Comparison of ENCODE assay signal across 11 mouse cellular contexts in the genomic region with DNA sequence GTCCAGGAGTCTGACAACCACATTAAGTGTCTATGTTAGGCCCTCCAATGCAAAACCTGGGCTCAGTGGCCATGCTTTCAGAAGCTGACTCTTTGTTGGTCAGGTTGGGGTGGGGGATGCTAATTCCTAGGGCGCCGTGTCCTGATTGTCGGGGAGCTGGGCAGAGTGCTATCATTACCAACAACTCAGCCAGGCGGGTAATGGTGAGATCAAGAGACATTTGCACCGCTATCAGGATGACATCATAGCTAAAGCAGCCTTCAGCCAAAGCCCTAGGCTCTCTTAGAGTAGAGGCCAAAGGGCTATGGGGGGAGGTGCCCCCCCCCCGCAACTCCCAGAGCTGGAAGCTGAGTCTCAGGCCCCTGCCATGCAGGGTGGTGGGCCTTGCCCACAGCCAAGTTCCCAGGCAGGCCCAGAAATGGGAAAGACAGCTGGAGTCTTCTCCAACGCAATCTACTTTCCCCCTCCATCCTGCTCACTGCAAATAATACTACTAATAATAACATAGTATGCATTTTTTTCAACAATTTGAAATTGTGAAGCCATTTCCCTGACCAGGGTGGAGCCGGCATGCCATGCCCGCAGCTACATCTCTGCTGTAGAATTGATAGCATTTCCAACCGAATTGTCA. TPM values are rescaled to one million over a fixed set of nuclear protein-coding genes. Genes with fewer than 3 reads are reported as not detected.
DNase-seq lines count a peak whose midpoint lies in the region; ATAC-seq and TF ChIP-seq lines count a peak whose summit lies in the region.
"Had no signal": no experiment of that assay in that cellular context is flagged by ENCODE, and none has a peak within 500 bp of the region (broad histone marks: within the 10 kb centered on the region; RNA-seq: fewer than 3 reads in every experiment).

No protein-coding gene starts in this region.

- peaks cover 7% of the 10 kb centered on the region for H3K4me1 ChIP-seq in heart, embryonic 16.5 days (ENCODE audit: control insufficient read depth, insufficient read depth, low read length)
- H3K4me1 ChIP-seq in embryonic facial prominence, embryonic 12.5 days: peaks cover 29% of the 10 kb centered on the region
- peaks cover 5% of the 10 kb centered on the region; the same call in 1 of the 2 replicates for H3K4me1 ChIP-seq in hindbrain, postnatal 0 days (ENCODE audit: insufficient read depth, low read length)
- peaks cover 29% of the 10 kb centered on the region for H3K4me1 ChIP-seq in neural tube, embryonic 12.5 days

- peak overlapping the region; percentile 71 for H3K4me3 ChIP-seq in heart, embryonic 16.5 days (ENCODE audit: low read length)
- peak overlapping the region; percentile 49 for H3K4me3 ChIP-seq in embryonic facial prominence, embryonic 12.5 days
- H3K4me3 ChIP-seq in hindbrain, postnatal 0 days (ENCODE audit: low read length): peak overlapping the region; percentile 67
- peak overlapping the region; percentile 60 for H3K4me3 ChIP-seq in neural tube, embryonic 12.5 days
- H3K4me3 ChIP-seq: erythroblast, embryonic 14.5 days had no signal

- intact Hi-C loops in left cerebral cortex, postnatal 36 days (cut with DNase I): no loop called here

- no peaks in the 10 kb centered on the region for H3K36me3 ChIP-seq in heart, embryonic 16.5 days (ENCODE audit: control insufficient read depth, insufficient read depth)
- H3K36me3 ChIP-seq in embryonic facial prominence, embryonic 12.5 days: no peaks in the 10 kb centered on the region
- no peaks in the 10 kb centered on the region for H3K36me3 ChIP-seq in hindbrain, postnatal 0 days (ENCODE audit: insufficient read depth, low read length)
- no peaks in the 10 kb centered on the region for H3K36me3 ChIP-seq in neural tube, embryonic 12.5 days

- WGBS in heart, embryonic 16.5 days: 12% methylated on average over 10 of the region's 10 CpGs
- WGBS in embryonic facial prominence, embryonic 12.5 days: 6% methylated on average over 10 of the region's 10 CpGs
- 15% methylated on average over 10 of the region's 10 CpGs for WGBS in hindbrain, postnatal 0 days
- WGBS in neural tube, embryonic 12.5 days: 7% methylated on average over 10 of the region's 10 CpGs

- no peak for TF ChIP-seq CTCF in hindbrain, postnatal 0 days (IDR thresholded peaks at IDR 0.05; ENCODE audit: low read depth)

- no peaks in the 10 kb centered on the region for H3K9me3 ChIP-seq in heart, embryonic 16.5 days (replicated peaks; ENCODE audit: control insufficient read depth, low read length)
- H3K9me3 ChIP-seq in embryonic facial prominence, embryonic 12.5 days: no peaks in the 10 kb centered on the region
- no peaks in the 10 kb centered on the region for H3K9me3 ChIP-seq in hindbrain, postnatal 0 days (ENCODE audit: low read length)
- no peaks in the 10 kb centered on the region for H3K9me3 ChIP-seq in neural tube, embryonic 12.5 days

- no peak overlapping the region for H3K27ac ChIP-seq in heart, embryonic 16.5 days (ENCODE audit: low read length)
- H3K27ac ChIP-seq in embryonic facial prominence, embryonic 12.5 days: no peak overlapping the region
- peak overlapping the region; percentile 81; the same call in 1 of the 2 replicates for H3K27ac ChIP-seq in hindbrain, postnatal 0 days
- no peak overlapping the region for H3K27ac ChIP-seq in neural tube, embryonic 12.5 days

- no peak for ATAC-seq in heart, embryonic 16.5 days (replicated peaks; ENCODE audit: extremely low read depth, insufficient read depth, low FRiP score)
- no peak for ATAC-seq in embryonic facial prominence, embryonic 12.5 days (ENCODE audit: insufficient number of reproducible peaks, insufficient read depth, low FRiP score, low TSS enrichment)
- no peak for ATAC-seq in hindbrain, postnatal 0 days
- no peak for ATAC-seq in neural tube, embryonic 12.5 days (ENCODE audit: low FRiP score, low read depth)

- peaks cover 37% of the 10 kb centered on the region for H3K27me3 ChIP-seq in heart, embryonic 16.5 days (ENCODE audit: control insufficient read depth, insufficient read depth, low read length)
- H3K27me3 ChIP-seq in embryonic facial prominence, embryonic 12.5 days: peaks cover 28% of the 10 kb centered on the region
- H3K27me3 ChIP-seq in hindbrain, postnatal 0 days (ENCODE audit: insufficient read depth, low read length): no peaks in the 10 kb centered on the region
- H3K27me3 ChIP-seq in neural tube, embryonic 12.5 days (replicated peaks): no peaks in the 10 kb centered on the region
- H3K27me3 ChIP-seq: CH12.LX had no signal

- no peak for DNase-seq in heart, postnatal 4 days
- no peak for DNase-seq in hindbrain, postnatal 0 days (ENCODE audit: low spot score)
- no peak for DNase-seq in thymus, postnatal 4 days
- DNase-seq in adipocyte (ENCODE audit: low spot score): no peak
- no peak for DNase-seq in left cerebral cortex, postnatal 36 days (ENCODE audit: low spot score in 2 of 2)
- DNase-seq: thymus, postnatal 36 days had no signal

- peak overlapping the region; percentile 96 for H3K4me2 ChIP-seq in heart, embryonic 16.5 days (ENCODE audit: low read depth, low read length)
- H3K4me2 ChIP-seq in embryonic facial prominence, embryonic 12.5 days (replicated peaks): peak overlapping the region; percentile 94
- H3K4me2 ChIP-seq in hindbrain, postnatal 0 days (ENCODE audit: low read depth, low read length): peak overlapping the region; percentile 96
- H3K4me2 ChIP-seq in neural tube, embryonic 12.5 days (replicated peaks): peak overlapping the region; percentile 92

- peak overlapping the region; percentile 42 for H3K9ac ChIP-seq in heart, embryonic 16.5 days (ENCODE audit: low read length)
- peak overlapping the region; percentile 56 for H3K9ac ChIP-seq in embryonic facial prominence, embryonic 12.5 days
- H3K9ac ChIP-seq in hindbrain, postnatal 0 days (replicated peaks; ENCODE audit: low read length): peak overlapping the region; percentile 73
- H3K9ac ChIP-seq in neural tube, embryonic 12.5 days: peak overlapping the region; percentile 75

RNA-seq across cellular contexts. Expression of gene Zfp536, which starts 5.0 kb away (rescaled TPM):
- polyA plus RNA-seq in heart, embryonic 16.5 days (2015; fragmentation: Nextera tagmentation; extraction: Ambion mirVana): 4.7 and 5.8 TPM in 2 replicates
- 10 to 100 TPM; 17.3 to 18.5 TPM for total RNA-seq in heart, postnatal 4 days (2021)
- polyA plus RNA-seq in embryonic facial prominence, embryonic 12.5 days (2016; fragmentation: Nextera tagmentation; extraction: Ambion mirVana): 18.1 and 18.5 TPM in 2 replicates
- total RNA-seq in hindbrain, postnatal 0 days (2014; rRNA removed): 65.6 and 74.1 TPM in 2 replicates
- polyA plus RNA-seq in hindbrain, postnatal 0 days (2015; fragmentation: Nextera tagmentation; extraction: Ambion mirVana): 31.8 and 32.6 TPM in 2 replicates
- 46.9 and 48.5 TPM in 2 replicates for polyA plus RNA-seq in neural tube, embryonic 12.5 days (2016; fragmentation: Nextera tagmentation; extraction: Ambion mirVana)
- 10 to 100 TPM; 30.4 to 46.5 TPM for total RNA-seq in left cerebral cortex, postnatal 36 days (2021)
- total RNA-seq: CH12.LX had no signal
- polyA plus RNA-seq: erythroblast, embryonic 14.5 days had no signal
